Mouse (Mus musculus) G1E (cell line): ENCODE results near the gene Fam155a. TPM values are rescaled to one million over a fixed set of nuclear protein-coding genes. Genes with fewer than 3 reads are reported as not detected.
"Not testable (repeated sequence)": the region's sequence is repeated elsewhere in the genome, so short reads cannot be mapped to it uniquely, and the experiment has no call there.

Source experiments
- ATAC-seq: 2 replicates; pipeline ENCODE4 v1.8.0; 2016; ENCODE audit warnings: mild to moderate bottlenecking; ENCODE audit not compliant: insufficient number of reproducible peaks, poor library complexity, low FRiP score, severe bottlenecking; ENCODE audit errors: extremely low read depth
- DNase-seq: peaks from one replicate; pipeline ENCODE4 v3.0.0; 2012; ENCODE audit warnings: low spot score
- H3K27me3 ChIP-seq: 2 replicates; pipeline ENCODE4 v1.6.1; 2012; ENCODE audit warnings: mild to moderate bottlenecking, low read length, inconsistent platforms; ENCODE audit not compliant: insufficient read depth
- H3K36me3 ChIP-seq: replicated peaks from 2 replicates; pipeline ENCODE3; 2012; ENCODE audit warnings: mild to moderate bottlenecking, inconsistent platforms
- H3K4me1 ChIP-seq: 2 replicates; pipeline ENCODE4 v1.6.1; 2012; ENCODE audit warnings: low read depth, low read length, inconsistent platforms, mixed read lengths; ENCODE audit not compliant: insufficient read depth
- H3K4me3 ChIP-seq: 2 replicates; pipeline ENCODE4 v1.5.1; 2012; ENCODE audit warnings: low read depth, mild to moderate bottlenecking, inconsistent platforms, low read length, moderate library complexity, mixed read lengths
- H3K9me3 ChIP-seq: replicated peaks from 2 replicates; pipeline ENCODE4 v1.6.1; 2012; ENCODE audit warnings: inconsistent platforms
- CTCF ChIP-seq: IDR thresholded peaks from 2 replicates; pipeline ENCODE4 v1.5.1; 2012; ENCODE audit warnings: low read depth, low read length, inconsistent platforms, mixed read lengths
- GATA1 ChIP-seq: IDR thresholded peaks from 2 replicates; pipeline ENCODE4 v1.6.1; 2012; ENCODE audit warnings: borderline replicate concordance, low read length, inconsistent platforms, mixed read lengths
- GATA2 ChIP-seq: IDR thresholded peaks from 2 replicates; pipeline ENCODE4 v1.6.1; 2012; ENCODE audit warnings: low read depth, low read length, inconsistent platforms, borderline replicate concordance
- POLR2AphosphoS5 ChIP-seq: IDR thresholded peaks from 2 replicates; pipeline ENCODE4 v1.6.1; 2012; ENCODE audit warnings: low read depth, low read length, inconsistent platforms; ENCODE audit not compliant: insufficient replicate concordance
- TAL1 ChIP-seq: conservative IDR thresholded peaks from 2 replicates; pipeline ENCODE4 v1.6.1; 2012; ENCODE audit warnings: low read depth, low read length, inconsistent platforms, mixed read lengths
- polyA plus RNA-seq: library from polyadenylated mRNA; stranded (reverse); fragments of >175 nt; gene quantifications from 2 replicates; pipeline ENCODE4 v1.2.3, GENCODE M21; 2012
- total RNA-seq, 2 experiments: library from RNA; stranded (forward) in 1 of 2; stranded (reverse) in 1 of 2; fragments of 200-1000 nt in 1 of 2; fragments of >200 nt in 1 of 2; fragmentation: Nextera tagmentation in 1 of 2; gene quantifications; 2 replicates each; pipeline ENCODE4 v1.2.3; 2014 to 2017

The Fam155a gene
- total and polyA plus RNA-seq, 3 experiments = 0.27 TPM; not detected in 2

- no peak for ATAC-seq
Observed at GRCm38 (mm10) chr8:9707433-9707832, 63.5 kb downstream of the Fam155a start.

GRCm38 (mm10) chr8:9694794-9695193 lies 76.2 kb downstream of the Fam155a start:
- ATAC-seq = no peak
- no peak for TF ChIP-seq GATA1
- TF ChIP-seq POLR2AphosphoS5 = no peak
- TF ChIP-seq CTCF = no peak
- H3K4me1 ChIP-seq = no peaks in the 10 kb centered on the region

More at GRCm38 (mm10) chr8:9707433-9707832, 63.5 kb downstream of the Fam155a start:
- DNase-seq = no peak
- H3K27me3 ChIP-seq = no peaks in the 10 kb centered on the region
- H3K4me3 ChIP-seq = no peak overlapping the region
- no peaks in the 10 kb centered on the region for H3K36me3 ChIP-seq
- TF ChIP-seq CTCF = no peak
- no peak for TF ChIP-seq GATA2
- no peak for TF ChIP-seq TAL1
- TF ChIP-seq POLR2AphosphoS5 = no peak
- TF ChIP-seq GATA1 = no peak
- H3K4me1 ChIP-seq = no peaks in the 10 kb centered on the region
- no peaks in the 10 kb centered on the region for H3K9me3 ChIP-seq

DNA sequence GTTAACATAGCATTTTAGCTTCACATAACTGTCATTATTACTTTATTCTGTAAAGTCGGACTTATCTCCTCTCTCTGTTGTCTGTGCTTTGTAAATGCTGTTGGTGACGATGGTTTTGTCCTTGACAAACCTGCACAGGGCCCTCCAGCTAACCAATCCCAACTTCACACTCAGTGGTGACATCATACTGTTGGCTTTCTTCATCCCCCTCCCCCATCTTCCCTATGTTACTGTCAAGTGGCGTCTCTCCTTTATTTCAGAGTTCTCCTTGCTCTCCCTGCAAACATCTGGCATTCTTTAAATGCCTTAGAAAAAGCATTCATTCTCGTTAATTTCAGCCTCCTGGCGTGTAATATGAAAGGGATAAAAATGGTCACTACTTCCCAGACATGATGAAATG lies 78.6 kb downstream of the Fam155a start:
- H3K4me3 ChIP-seq = no peak overlapping the region
- TF ChIP-seq POLR2AphosphoS5 = no peak
- TF ChIP-seq GATA2 = no peak
- TF ChIP-seq CTCF = no peak
- no peak for TF ChIP-seq GATA1
- TF ChIP-seq TAL1 = no peak
- H3K9me3 ChIP-seq = no peaks in the 10 kb centered on the region
- ATAC-seq (no peak), DNase-seq (no peak)
- H3K4me1 ChIP-seq = no peaks in the 10 kb centered on the region
- no peaks in the 10 kb centered on the region for H3K27me3 ChIP-seq
- no peaks in the 10 kb centered on the region for H3K36me3 ChIP-seq

More at GRCm38 (mm10) chr8:9694794-9695193, 76.2 kb downstream of the Fam155a start:
- H3K4me3 ChIP-seq = no peak overlapping the region
- no peaks in the 10 kb centered on the region for H3K36me3 ChIP-seq
- H3K9me3 ChIP-seq = no peaks in the 10 kb centered on the region
- no peaks in the 10 kb centered on the region for H3K27me3 ChIP-seq
- DNase-seq = no peak

GRCm38 (mm10) chr8:9660014-9660413 lies 110.9 kb downstream of the Fam155a start:
- H3K9me3 ChIP-seq, H3K36me3 ChIP-seq, DNase-seq, ATAC-seq, H3K4me1 ChIP-seq, H3K4me3 ChIP-seq, H3K27me3 ChIP-seq: not testable (repeated sequence)

DNA sequence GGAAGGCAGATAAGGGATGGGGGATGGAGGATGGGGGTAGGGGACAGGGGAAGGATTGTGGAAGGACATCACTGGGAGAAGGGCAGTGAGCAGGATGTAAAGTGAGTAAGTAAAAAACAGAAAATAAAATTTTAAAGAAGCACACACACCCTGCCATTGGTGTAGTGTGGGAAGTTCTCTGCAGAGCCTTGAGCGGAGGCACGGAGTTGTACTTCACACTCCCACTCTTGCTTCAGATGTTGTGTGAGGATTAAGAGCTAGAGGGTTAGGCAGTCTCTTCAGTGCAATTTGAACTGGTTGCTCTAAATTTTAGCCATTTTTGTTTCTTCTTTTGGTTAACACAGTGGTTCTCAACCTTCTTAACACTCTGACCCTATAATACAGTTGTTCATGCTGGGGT lies 114.1 kb downstream of the Fam155a start:
- no peaks in the 10 kb centered on the region for H3K36me3 ChIP-seq
- ATAC-seq (no peak), DNase-seq (no peak)
- no peak overlapping the region for H3K4me3 ChIP-seq
- no peaks in the 10 kb centered on the region for H3K27me3 ChIP-seq
- TF ChIP-seq GATA2 (no peak), POLR2AphosphoS5 (no peak), GATA1 (no peak)
- no peaks in the 10 kb centered on the region for H3K9me3 ChIP-seq
- no peaks in the 10 kb centered on the region for H3K4me1 ChIP-seq

DNA sequence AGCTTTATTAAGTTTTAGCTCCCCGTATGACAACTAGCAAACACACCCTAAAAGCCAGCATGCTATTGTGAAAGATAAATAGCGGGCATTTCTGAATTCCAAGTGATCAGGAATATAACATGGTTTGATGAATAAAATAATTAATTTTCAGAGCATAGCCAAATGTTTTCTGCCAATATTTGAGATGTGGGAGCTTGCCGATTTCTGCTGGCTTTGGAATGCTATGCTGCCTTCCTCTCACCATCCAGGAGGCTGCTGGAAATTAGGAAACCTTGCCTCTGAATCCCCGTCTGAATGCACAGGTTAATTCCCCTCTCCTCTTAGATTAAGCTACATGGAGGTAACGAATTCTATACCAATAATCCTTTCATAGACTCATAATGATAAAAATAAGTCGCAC lies 116.1 kb downstream of the Fam155a start:
- no peak for DNase-seq
- Histone ChIP-seq H3K36me3 (no peaks in the 10 kb centered on the region), H3K9me3 (no peaks in the 10 kb centered on the region), H3K4me1 (no peaks in the 10 kb centered on the region), H3K27me3 (no peaks in the 10 kb centered on the region), H3K4me3 (no peak overlapping the region)
- ATAC-seq = no peak
- TF ChIP-seq POLR2AphosphoS5 (no peak), GATA2 (no peak), GATA1 (no peak), TAL1 (no peak), CTCF (no peak)

- DNase-seq = no peak
- H3K4me1 ChIP-seq = no peaks in the 10 kb centered on the region
- no peak overlapping the region for H3K4me3 ChIP-seq
- no peaks in the 10 kb centered on the region for H3K27me3 ChIP-seq
- ATAC-seq = no peak
- TF ChIP-seq GATA1 (no peak), TAL1 (no peak), CTCF (no peak), GATA2 (no peak), POLR2AphosphoS5 (no peak)
- no peaks in the 10 kb centered on the region for H3K36me3 ChIP-seq
- H3K9me3 ChIP-seq = no peaks in the 10 kb centered on the region
Observed at GRCm38 (mm10) chr8:9653643-9654042, 117.3 kb downstream of the Fam155a start.
